Comparison of ENCODE assay signal across 31 mouse cellular contexts in genomic region chrX:71630709-71631108, GRCm38 (mm10). TPM values are rescaled to one million over a fixed set of nuclear protein-coding genes. Genes with fewer than 3 reads are reported as not detected.
DNase-seq lines count a peak whose midpoint lies in the region; ATAC-seq and TF ChIP-seq lines count a peak whose summit lies in the region.
"Had no signal": no experiment of that assay in that cellular context is flagged by ENCODE, and none has a peak within 500 bp of the region (broad histone marks: within the 10 kb centered on the region; RNA-seq: fewer than 3 reads in every experiment).

No protein-coding gene starts in this region.

- peak; percentile 3 to 7 for DNase-seq in heart, adult 18-20 months
- no peak for DNase-seq in heart, postnatal 25 days (ENCODE audit: low spot score)
- peak; percentile 47 for DNase-seq in lung, postnatal 0 days (ENCODE audit: low spot score)
- no peak for DNase-seq in lung, adult 2 months
- DNase-seq in NIH3T3 (ENCODE audit: low read depth): peak; percentile 5
- DNase-seq in cerebellum, postnatal 10 days: no peak
- no peak for DNase-seq in thymus, adult 18-20 months
- DNase-seq: adrenal gland, postnatal 10 days; cerebellum, adult 8-10 months; cerebellum, postnatal 36 days; gastrocnemius, postnatal 14 days; heart, adult 2 months; heart, postnatal 14 days; kidney, adult 2 months; layer of hippocampus, adult 9-11 months; right cerebral cortex, postnatal 4 days; thymus, adult 2 months; thymus, postnatal 36 days had no signal

- H3K9ac ChIP-seq in lung, postnatal 0 days (replicated peaks; ENCODE audit: low read depth): no peak overlapping the region
- H3K9ac ChIP-seq: hindbrain, embryonic 12.5 days; intestine, embryonic 15.5 days; limb, embryonic 15.5 days; liver, embryonic 15.5 days; midbrain, embryonic 12.5 days; neural tube, embryonic 12.5 days had no signal

- WGBS in lung, postnatal 0 days: 56% methylated on average over 4 of the region's 4 CpGs
- 68% methylated on average over 4 of the region's 4 CpGs for WGBS in lung, adult 2 months

- no peak overlapping the region for H3K27ac ChIP-seq in lung, postnatal 0 days (ENCODE audit: low read length)
- H3K27ac ChIP-seq: heart, adult 2 months; hindbrain, embryonic 12.5 days; hindbrain, postnatal 0 days; intestine, embryonic 15.5 days; limb, embryonic 10.5 days; limb, embryonic 15.5 days; liver, embryonic 15.5 days; midbrain, embryonic 12.5 days; neural tube, embryonic 12.5 days; stomach, postnatal 0 days had no signal

- no peak overlapping the region for H3K4me3 ChIP-seq in lung, postnatal 0 days (ENCODE audit: low read depth, low read length)
- H3K4me3 ChIP-seq in lung, adult 2 months (replicated peaks; ENCODE audit: extremely low read depth, low read depth, low read length): no peak overlapping the region
- H3K4me3 ChIP-seq: heart, adult 2 months; hindbrain, embryonic 12.5 days; intestine, embryonic 15.5 days; limb, embryonic 10.5 days; limb, embryonic 15.5 days; liver, embryonic 15.5 days; megakaryocyte, embryonic 14.5 days; midbrain, embryonic 12.5 days; myocyte; neural tube, embryonic 12.5 days had no signal

- H3K4me1 ChIP-seq in lung, postnatal 0 days (ENCODE audit: insufficient read depth, low read depth, low read length): no peaks in the 10 kb centered on the region
- H3K4me1 ChIP-seq in lung, adult 2 months (ENCODE audit: control insufficient read depth, insufficient read depth, low read length): no peaks in the 10 kb centered on the region
- H3K4me1 ChIP-seq: hindbrain, embryonic 12.5 days; intestine, embryonic 15.5 days; limb, embryonic 10.5 days; limb, embryonic 15.5 days; liver, embryonic 15.5 days; megakaryocyte, embryonic 14.5 days; midbrain, embryonic 12.5 days; neural tube, embryonic 12.5 days had no signal

- H3K9me3 ChIP-seq in lung, postnatal 0 days (ENCODE audit: low read length): no peaks in the 10 kb centered on the region
- H3K9me3 ChIP-seq: hindbrain, embryonic 12.5 days; intestine, embryonic 15.5 days; limb, embryonic 10.5 days; limb, embryonic 15.5 days; liver, embryonic 15.5 days; megakaryocyte, embryonic 14.5 days; midbrain, embryonic 12.5 days; neural tube, embryonic 12.5 days had no signal

- TF ChIP-seq POLR2A in lung, adult 2 months (IDR thresholded peaks at IDR 0.05; ENCODE audit: borderline replicate concordance, extremely low read depth, low read depth, low read length): no peak

- H3K36me3 ChIP-seq in lung, postnatal 0 days (ENCODE audit: insufficient read depth, low read length): no peaks in the 10 kb centered on the region
- H3K36me3 ChIP-seq: hindbrain, embryonic 12.5 days; intestine, embryonic 15.5 days; limb, embryonic 10.5 days; limb, embryonic 15.5 days; liver, embryonic 15.5 days; midbrain, embryonic 12.5 days; neural tube, embryonic 12.5 days had no signal

- TF ChIP-seq EP300 in lung, postnatal 0 days (IDR thresholded peaks at IDR 0.05): no peak

- TF ChIP-seq CTCF in lung, postnatal 0 days (IDR thresholded peaks at IDR 0.05): no peak
- TF ChIP-seq CTCF in lung, adult 2 months (IDR thresholded peaks at IDR 0.05; ENCODE audit: insufficient read depth, low read length): no peak

- H3K27me3 ChIP-seq in lung, postnatal 0 days (replicated peaks; ENCODE audit: insufficient read depth, low read length): no peaks in the 10 kb centered on the region
- H3K27me3 ChIP-seq: hindbrain, embryonic 12.5 days; intestine, embryonic 15.5 days; limb, embryonic 15.5 days; liver, embryonic 15.5 days; midbrain, embryonic 12.5 days; neural tube, embryonic 12.5 days had no signal

- no peak overlapping the region for H3K4me2 ChIP-seq in lung, postnatal 0 days (replicated peaks; ENCODE audit: low read depth, low read length)
- H3K4me2 ChIP-seq: hindbrain, embryonic 12.5 days; intestine, embryonic 15.5 days; limb, embryonic 15.5 days; liver, embryonic 15.5 days; midbrain, embryonic 12.5 days; neural tube, embryonic 12.5 days had no signal

- ATAC-seq in lung, postnatal 0 days: no peak
- ATAC-seq: CD4-positive, CD25-positive, alpha-beta regulatory T cell, adult 4 months; hindbrain, postnatal 0 days; intestine, embryonic 15.5 days had no signal

- intact Hi-C loops in heart, postnatal 25 days (cut with DNase I): no loop called here

RNA-seq across cellular contexts. Expression of gene Gpr50, which starts 32.8 kb away (rescaled TPM):
- not detected for total RNA-seq in heart, adult 18-20 months (2021)
- not detected for total RNA-seq in heart, postnatal 25 days (2021)
- 0.05 TPM in 1 of 2 replicates, not detected in the other for polyA plus RNA-seq in lung, postnatal 0 days (2015; fragmentation: Nextera tagmentation; extraction: Ambion mirVana)
- 0.05 TPM in 1 of 2 replicates, not detected in the other for polyA plus RNA-seq in lung, adult 2 months (2012; rRNA removed)
- total RNA-seq: heart, adult 2 months; heart, postnatal 14 days had no signal
- polyA plus RNA-seq: CD4-positive, CD25-positive, alpha-beta regulatory T cell, adult 4 months; heart, adult 2 months; kidney, adult 2 months; myocyte; spleen, adult 2 months had no signal

Comparison
In these comparisons a context has a peak if more than half of its experiments do, and no peak if none do; other contexts are left out.
1. DNase-seq: peak in heart, adult 18-20 months (2 of 2), lung, postnatal 0 days (single experiment) and NIH3T3 (single experiment); none in heart, postnatal 25 days (single experiment), lung, adult 2 months (single experiment), cerebellum, postnatal 10 days (0 of 2) and thymus, adult 18-20 months (0 of 2).